Mouse (Mus musculus) CH12.LX (cell line): ENCODE results near the gene Hist1h4n.

ENCODE experiments used
- CHD2 ChIP-seq: IDR thresholded peaks from 2 replicates; pipeline ENCODE4 v1.6.1; 2011; ENCODE audit warnings: low read length, improper control_type of control experiment
- CTCF ChIP-seq, 2 experiments: IDR thresholded peaks in 1 of 2; conservative IDR thresholded peaks in 1 of 2; 2 replicates each; pipeline ENCODE4 v1.5.1; 2011 to 2012; ENCODE audit warnings: low read depth in 2 of 2, low read length in 2 of 2, improper control_type of control experiment in 1 of 2, inconsistent platforms in 1 of 2, mild to moderate bottlenecking in 1 of 2, moderate library complexity in 1 of 2
- E2F4 ChIP-seq: IDR thresholded peaks from 2 replicates; pipeline ENCODE4 v1.6.1; 2011; ENCODE audit warnings: low read depth, low read length, improper control_type of control experiment; ENCODE audit not compliant: insufficient replicate concordance
- MAFK ChIP-seq: IDR thresholded peaks from 2 replicates; pipeline ENCODE4 v1.6.1; 2011; ENCODE audit warnings: low read length, improper control_type of control experiment; ENCODE audit not compliant: insufficient replicate concordance
- MAX ChIP-seq: IDR thresholded peaks from 2 replicates; pipeline ENCODE4 v1.6.1; 2011; ENCODE audit warnings: low read length, improper control_type of control experiment
- NELFE ChIP-seq: IDR thresholded peaks from 2 replicates; pipeline ENCODE4 v1.6.1; 2011; ENCODE audit warnings: low read depth, low read length, improper control_type of control experiment
- PAX5 ChIP-seq: IDR thresholded peaks from 2 replicates; pipeline ENCODE4 v1.6.1; 2012; ENCODE audit warnings: low read length, inconsistent platforms, mixed read lengths
- POLR2A ChIP-seq: IDR thresholded peaks from 2 replicates; pipeline ENCODE4 v1.6.1; 2011; ENCODE audit warnings: low read depth, mild to moderate bottlenecking, improper control_type of control experiment, low read length
- UBTF ChIP-seq: IDR thresholded peaks from 2 replicates; pipeline ENCODE4 v1.6.1; 2012; ENCODE audit warnings: low read depth, mild to moderate bottlenecking, inconsistent platforms, low read length, improper control_type of control experiment, moderate library complexity
- USF1 ChIP-seq: IDR thresholded peaks from 2 replicates; pipeline ENCODE4 v1.6.1; 2014; ENCODE audit warnings: low read depth, mild to moderate bottlenecking, inconsistent platforms, low read length, improper control_type of control experiment
- ZC3H11A ChIP-seq: IDR thresholded peaks from 2 replicates; pipeline ENCODE4 v1.6.1; 2012; ENCODE audit warnings: low read depth, mild to moderate bottlenecking, inconsistent platforms, low read length, improper control_type of control experiment
- ZKSCAN1 ChIP-seq: IDR thresholded peaks from 2 replicates; pipeline ENCODE4 v1.6.1; 2012; ENCODE audit warnings: low read depth, inconsistent platforms, low read length, improper control_type of control experiment, borderline replicate concordance

DNA sequence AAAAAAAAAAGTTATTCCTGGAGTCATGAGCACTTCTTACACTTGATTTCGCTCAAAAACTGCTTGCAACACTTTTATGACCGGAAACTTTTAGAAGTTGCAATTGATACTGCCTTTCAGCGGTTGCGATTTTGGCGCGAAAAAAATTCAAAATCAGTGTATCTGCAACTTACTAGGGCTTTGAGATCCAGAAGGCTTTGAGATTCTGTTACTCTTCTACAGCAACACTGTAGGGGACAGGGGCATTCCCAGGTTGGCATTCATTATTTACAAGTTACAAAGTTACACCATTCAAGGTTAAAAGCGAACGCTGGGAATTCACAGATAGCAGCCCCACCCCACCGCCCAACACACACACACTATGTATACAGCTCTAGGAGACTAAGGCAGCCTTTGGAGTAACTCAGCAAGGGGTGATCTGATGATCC is 48.2 kb downstream of the Hist1h4n start:
- no peak for TF ChIP-seq CTCF (conservative IDR thresholded peaks at IDR 0.05 in 1 of 2, IDR thresholded peaks at IDR 0.05 in 1 of 2; ENCODE audit: low read depth in 2 of 2, low read length in 2 of 2)
- no peak for TF ChIP-seq ZC3H11A
- no peak for TF ChIP-seq POLR2A
- no peak for TF ChIP-seq UBTF
- no peak for TF ChIP-seq USF1
- TF ChIP-seq NELFE: no peak
- TF ChIP-seq E2F4: peak; percentile 97
- no peak for TF ChIP-seq MAFK
- no peak for TF ChIP-seq PAX5
- no peak for TF ChIP-seq CHD2
- TF ChIP-seq MAX: no peak
- TF ChIP-seq ZKSCAN1: no peak
